Mouse (Mus musculus) ZHBTc4 (cell line): ENCODE results near the gene Ifng.

ENCODE experiments used
- DNase-seq: peaks from one replicate; pipeline ENCODE4 v3.0.0-alpha.2; 2011; ENCODE audit warnings: low read depth, low spot score

Ifng gene

GRCm38 (mm10) chr10:118479244-118479643, 38.4 kb downstream of the Ifng start:
- DNase-seq, result no peak

- no peak for DNase-seq
Measured at GRCm38 (mm10) chr10:118480118-118480517, 39.3 kb downstream of the Ifng start.

- DNase-seq, result no peak
Measured at GRCm38 (mm10) chr10:118480793-118481192, 39.9 kb downstream of the Ifng start.

- DNase-seq, result no peak
Measured at GRCm38 (mm10) chr10:118494109-118494508, 53.3 kb downstream of the Ifng start.

GRCm38 (mm10) chr10:118495362-118495761, 54.5 kb downstream of the Ifng start:
- no peak for DNase-seq
